Mouse (Mus musculus) kidney, embryonic 15.5 days (tissue): Measurements from ENCODE around the gene Nr2f6. TPM values are rescaled to one million over a fixed set of nuclear protein-coding genes. Genes with fewer than 3 reads are reported as not detected.

Experiments
- ATAC-seq: fragments of 200-750 bp; cut with Nextera tagmentation; replicated peaks from 2 replicates; pipeline ENCODE4 v1.8.0; 2017; ENCODE audit warnings: moderate TSS enrichment; ENCODE audit not compliant: low FRiP score
- H3K27ac ChIP-seq: fragments of 300-500 bp; sonication (generic); 2 replicates; pipeline ENCODE4 v1.5.1; 2015; ENCODE audit warnings: mild to moderate bottlenecking, inconsistent platforms
- H3K27me3 ChIP-seq: fragments of 300-500 bp; sonication (generic); 2 replicates; pipeline ENCODE4 v1.6.1; 2015; ENCODE audit warnings: inconsistent platforms
- H3K36me3 ChIP-seq: fragments of 300-500 bp; sonication (generic); 2 replicates; pipeline ENCODE4 v1.6.1; 2015; ENCODE audit warnings: inconsistent platforms
- H3K4me1 ChIP-seq: fragments of 300-500 bp; sonication (generic); 2 replicates; pipeline ENCODE4 v1.6.1; 2015; ENCODE audit warnings: inconsistent platforms
- H3K4me2 ChIP-seq: fragments of 300-500 bp; sonication (generic); 2 replicates; pipeline ENCODE4 v1.6.1; 2015; ENCODE audit warnings: moderate library complexity, mild to moderate bottlenecking, inconsistent platforms
- H3K4me3 ChIP-seq: fragments of 300-500 bp; sonication (generic); replicated peaks from 2 replicates; pipeline ENCODE4 v1.5.1; 2015; ENCODE audit warnings: mild to moderate bottlenecking, inconsistent platforms
- H3K9ac ChIP-seq: fragments of 300-500 bp; sonication (generic); 2 replicates; pipeline ENCODE4 v1.6.1; 2015; ENCODE audit warnings: mild to moderate bottlenecking, inconsistent platforms
- H3K9me3 ChIP-seq: fragments of 300-500 bp; sonication (generic); replicated peaks from 2 replicates; pipeline ENCODE4 v1.6.1; 2016; ENCODE audit warnings: inconsistent platforms
- WGBS: fragments of 180-500 bp; shearing (Covaris S2); methylation state at CpG from one replicate; pipeline ENCODE4 v1.1.7; 2015; ENCODE audit warnings: mixed read lengths; 5-methylcytosine and 5-hydroxymethylcytosine counted together
- polyA plus RNA-seq: library from polyadenylated mRNA; unstranded; fragments of >200 nt; fragmentation: Nextera tagmentation; extraction: Ambion mirVana; gene quantifications from 2 replicates; pipeline ENCODE4 v1.2.1, GENCODE M21; 2015

The Nr2f6 gene
- polyA plus RNA-seq, 1 experiment from 2014 or later, result 96.1 TPM

DNA sequence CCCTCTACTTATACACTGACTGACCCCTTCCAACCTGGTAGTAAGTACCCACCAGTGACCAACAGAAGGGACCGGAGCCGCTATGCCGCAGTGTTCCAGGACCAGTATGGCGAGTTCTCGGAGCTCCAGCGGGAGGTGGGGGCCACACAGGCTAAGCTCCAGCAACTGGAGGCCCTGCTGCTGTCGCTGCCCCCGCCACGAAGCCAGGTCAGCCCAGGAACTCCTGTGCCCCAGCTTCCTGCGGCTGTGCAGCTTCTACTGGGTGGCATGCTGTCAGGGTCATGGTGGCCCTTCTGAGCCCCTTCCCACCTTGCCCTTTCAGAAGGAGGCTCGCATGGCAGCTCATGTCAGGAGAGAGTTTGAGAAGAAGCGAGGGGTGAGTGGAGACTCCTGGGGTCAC, 9.3 kb downstream of the Nr2f6 start:
- no peak overlapping the region for H3K4me2 ChIP-seq
- 86% methylated on average over 12 of the region's 12 CpGs for WGBS
- H3K4me1 ChIP-seq, result peaks cover 57% of the 10 kb centered on the region
- H3K27me3 ChIP-seq, result no peaks in the 10 kb centered on the region
- H3K36me3 ChIP-seq, result peaks cover 72% of the 10 kb centered on the region
- no peak overlapping the region for H3K9ac ChIP-seq
- H3K4me3 ChIP-seq, result no peak overlapping the region
- H3K9me3 ChIP-seq, result no peaks in the 10 kb centered on the region
- no peak for ATAC-seq
- 0 out of 2 replicates have a peak overlapping the region, but pooled peaks have one; percentile 90 for H3K27ac ChIP-seq

- no peaks in the 10 kb centered on the region for H3K27me3 ChIP-seq
- peaks cover 61% of the 10 kb centered on the region for H3K36me3 ChIP-seq
- WGBS, result 1% methylated on average over 68 of the region's 68 CpGs
Observed at GRCm38 (mm10) chr8:71371236-71371848, 10.4 kb downstream of the Nr2f6 start, which contains the start of gene Ocel1. TSS of gene Ocel1 (plus strand) at chr8:71371298.

DNA sequence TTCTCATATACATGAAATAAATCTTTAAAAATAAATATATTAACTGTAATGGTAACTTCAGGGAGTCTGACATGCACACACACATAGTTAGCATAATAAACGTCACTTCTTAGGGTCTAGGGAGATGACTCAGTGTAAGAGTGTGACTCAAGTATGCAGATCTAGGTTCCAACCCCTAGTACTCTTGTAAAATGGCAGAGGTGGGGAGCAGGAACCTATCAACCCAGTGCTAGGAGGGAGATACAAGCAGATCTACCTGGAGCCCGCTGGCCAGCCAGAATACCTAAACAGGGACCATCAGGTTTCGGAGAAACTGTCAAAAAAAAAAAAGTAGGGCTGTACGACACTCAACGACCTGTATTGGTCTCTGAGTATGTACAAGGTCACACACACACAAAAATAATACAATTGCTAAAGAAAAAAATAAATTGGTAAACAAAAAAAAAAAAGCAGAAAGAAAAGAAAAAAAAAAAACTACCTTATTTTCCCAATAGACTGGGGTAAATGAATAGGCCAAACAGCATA, 11.0 kb downstream of the Nr2f6 start:
- no peaks in the 10 kb centered on the region for H3K27me3 ChIP-seq
- H3K9ac ChIP-seq, result 0 out of 2 replicates have a peak overlapping the region, but pooled peaks have one; percentile 22
- H3K4me1 ChIP-seq, result peaks cover 46% of the 10 kb centered on the region
- no peaks in the 10 kb centered on the region for H3K9me3 ChIP-seq
- ATAC-seq, result no peak
- H3K4me2 ChIP-seq, result peak overlapping the region; percentile 64
- H3K4me3 ChIP-seq, result peak overlapping the region; percentile 64
- WGBS, result 18% methylated on average over 5 of the region's 5 CpGs
- peak overlapping the region; percentile 90 for H3K27ac ChIP-seq
- H3K36me3 ChIP-seq, result peaks cover 55% of the 10 kb centered on the region

More at GRCm38 (mm10) chr8:71371236-71371848, 10.4 kb downstream of the Nr2f6 start, which contains the start of gene Ocel1:
- no peaks in the 10 kb centered on the region for H3K9me3 ChIP-seq
- H3K4me1 ChIP-seq, result peaks cover 48% of the 10 kb centered on the region
- H3K9ac ChIP-seq, result 0 out of 2 replicates have a peak within 1 kb of the TSS, but pooled peaks have one; percentile 42
- peak within 1 kb of the TSS; percentile 64 for H3K4me2 ChIP-seq
- H3K4me3 ChIP-seq, result peak within 1 kb of the TSS; percentile 64
- peak within 1 kb of the TSS; percentile 90 for H3K27ac ChIP-seq
- ATAC-seq, result peak; percentile 84

GRCm38 (mm10) chr8:71369040-71369718, 12.6 kb downstream of the Nr2f6 start:
- no peak for ATAC-seq
- Histone ChIP-seq H3K4me1 (peaks cover 31% of the 10 kb centered on the region), H3K9me3 (no peaks in the 10 kb centered on the region), H3K4me3 (no peak overlapping the region), H3K9ac (no peak overlapping the region), H3K36me3 (peaks cover 39% of the 10 kb centered on the region), H3K4me2 (no peak overlapping the region), H3K27me3 (no peaks in the 10 kb centered on the region), H3K27ac (no peak overlapping the region)
- 94% methylated on average over 10 of the region's 10 CpGs for WGBS

GRCm38 (mm10) chr8:71368366-71368765, 13.4 kb downstream of the Nr2f6 start:
- H3K36me3 ChIP-seq, result peaks cover 31% of the 10 kb centered on the region
- H3K4me1 ChIP-seq, result peaks cover 31% of the 10 kb centered on the region
- peak overlapping the region; percentile 84 for H3K4me2 ChIP-seq
- no peaks in the 10 kb centered on the region for H3K27me3 ChIP-seq
- peak overlapping the region; percentile 95; the same call in 1 of the 2 replicates for H3K27ac ChIP-seq
- no peaks in the 10 kb centered on the region for H3K9me3 ChIP-seq
- ATAC-seq, result no peak
- H3K4me3 ChIP-seq, result peak overlapping the region; percentile 71
- H3K9ac ChIP-seq, result no peak overlapping the region

DNA sequence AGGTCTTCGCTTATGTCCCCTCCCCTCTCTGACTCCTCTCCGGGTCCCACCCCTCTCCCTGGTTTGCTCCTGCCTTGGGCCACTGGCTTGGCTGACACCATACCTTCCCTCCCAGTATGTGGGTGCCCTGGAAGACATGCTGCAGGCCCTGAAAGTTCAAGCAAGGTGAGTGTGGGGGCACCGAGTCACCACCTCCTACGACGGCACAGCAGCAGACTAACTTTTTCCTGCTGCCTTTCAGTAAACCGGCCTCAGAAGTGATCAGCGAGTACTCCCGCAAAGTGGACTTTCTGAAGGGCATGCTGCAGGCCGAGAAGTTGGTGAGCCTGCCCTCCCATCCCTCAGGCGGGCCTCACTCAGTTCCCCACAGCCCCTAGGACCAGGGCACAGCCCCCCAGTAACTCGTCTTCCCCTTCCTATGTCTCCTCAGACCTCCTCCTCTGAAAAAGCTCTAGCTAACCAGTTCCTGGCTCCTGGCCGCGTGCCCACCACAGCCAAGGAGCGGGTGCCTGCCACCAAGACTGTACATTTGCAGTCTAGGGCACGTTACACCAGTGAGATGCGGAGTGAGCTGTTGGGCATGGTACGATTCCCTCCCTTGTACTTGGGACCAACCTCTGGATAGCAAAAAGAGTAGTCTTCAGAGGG, 14.1 kb downstream of the Nr2f6 start:
- Histone ChIP-seq H3K27me3 (no peaks in the 10 kb centered on the region), H3K9me3 (no peaks in the 10 kb centered on the region), H3K9ac (peak overlapping the region; percentile 65), H3K36me3 (peaks cover 24% of the 10 kb centered on the region), H3K4me2 (peak overlapping the region; percentile 84), H3K4me1 (peaks cover 31% of the 10 kb centered on the region), H3K27ac (peak overlapping the region; percentile 95), H3K4me3 (peak overlapping the region; percentile 71)
- ATAC-seq, result no peak; the same call in 1 of the 2 replicates
- 44% methylated on average over 17 of the region's 17 CpGs for WGBS

DNA sequence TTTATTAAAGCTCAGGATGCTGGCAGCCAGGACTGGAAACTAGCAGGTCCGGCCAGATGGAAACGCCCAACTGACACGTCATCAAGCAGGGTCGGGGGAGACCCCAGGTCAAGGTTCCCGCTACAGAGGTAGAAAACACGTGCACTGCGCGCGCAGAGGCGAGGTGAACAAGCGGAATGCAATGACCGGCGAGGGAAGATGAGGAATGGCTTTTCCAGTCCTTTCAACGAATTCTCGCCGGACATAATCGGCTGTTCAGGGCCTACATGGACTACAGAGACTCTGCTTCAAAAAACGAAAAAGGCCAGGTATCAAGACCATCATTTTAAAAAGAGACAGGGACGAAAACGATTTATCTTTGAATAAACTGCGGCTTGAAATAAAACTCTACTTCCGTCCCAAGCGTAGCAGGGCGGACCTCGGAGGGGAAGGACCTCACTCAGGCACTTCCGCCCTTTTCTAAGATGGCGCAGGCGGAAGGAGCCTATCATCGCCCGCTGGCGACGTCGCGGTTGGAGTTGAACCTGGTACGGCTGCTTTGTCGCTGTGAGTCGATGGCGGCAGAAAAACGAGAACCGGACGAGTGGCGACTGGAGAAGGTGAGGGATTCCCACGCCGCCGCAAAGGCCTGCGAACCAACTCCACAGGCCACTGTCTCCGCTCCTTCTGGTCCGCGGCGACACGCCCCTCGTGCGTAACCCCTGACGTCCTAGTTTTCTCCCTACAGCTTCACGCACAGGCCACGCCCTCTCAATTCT, 14.8 kb downstream of the Nr2f6 start, which contains the start of gene Use1:
Gene Use1, plus strand, starts transcription at position 78 of the 758 bp plus-strand sequence.
- WGBS, result under 1% methylated on average over 56 of the region's 56 CpGs
- no peaks in the 10 kb centered on the region for H3K9me3 ChIP-seq

DNA sequence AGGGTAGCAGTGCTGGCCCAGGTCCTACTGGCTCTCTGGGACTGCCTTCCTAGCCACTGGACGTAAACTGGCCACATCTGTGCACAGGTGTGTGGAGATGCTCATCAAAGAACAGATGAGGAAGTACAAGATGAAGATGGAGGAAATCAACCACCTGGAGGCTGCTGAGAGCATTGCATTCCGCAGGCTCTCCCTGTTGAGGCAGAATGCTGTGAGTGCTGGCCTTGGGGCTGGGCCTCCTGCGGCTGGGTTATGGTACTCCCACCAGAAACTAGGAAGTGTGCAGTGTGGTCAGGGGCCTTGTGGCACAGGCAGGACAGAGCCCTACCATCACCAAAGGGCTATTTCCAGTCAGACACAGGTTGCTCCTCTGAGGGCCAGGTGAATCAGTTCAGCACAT, 23.7 kb downstream of the Nr2f6 start:
- no peak overlapping the region for H3K9ac ChIP-seq
- H3K4me1 ChIP-seq, result no peaks in the 10 kb centered on the region
- no peak overlapping the region for H3K27ac ChIP-seq
- H3K4me3 ChIP-seq, result no peak overlapping the region
- no peaks in the 10 kb centered on the region for H3K9me3 ChIP-seq
- peaks cover 83% of the 10 kb centered on the region for H3K36me3 ChIP-seq
- no peak overlapping the region for H3K4me2 ChIP-seq
- ATAC-seq, result no peak
- WGBS, result 81% methylated on average over 3 of the region's 3 CpGs
- H3K27me3 ChIP-seq, result no peaks in the 10 kb centered on the region

More for the DNA sequence above, 14.8 kb downstream of the Nr2f6 start, which contains the start of gene Use1:
- H3K9ac ChIP-seq, result peak within 1 kb of the TSS; percentile 65
- H3K4me1 ChIP-seq, result peaks cover 29% of the 10 kb centered on the region
- no peaks in the 10 kb centered on the region for H3K27me3 ChIP-seq
- H3K27ac ChIP-seq, result peak within 1 kb of the TSS; percentile 95
- H3K36me3 ChIP-seq, result peaks cover 18% of the 10 kb centered on the region
- peak within 1 kb of the TSS; percentile 84 for H3K4me2 ChIP-seq
- ATAC-seq, result peak; percentile 85
- peak within 1 kb of the TSS; percentile 71 for H3K4me3 ChIP-seq

GRCm38 (mm10) chr8:71351520-71351919, 30.2 kb downstream of the Nr2f6 start:
- H3K4me1 ChIP-seq, result no peaks in the 10 kb centered on the region
- H3K27me3 ChIP-seq, result no peaks in the 10 kb centered on the region
- peaks cover 97% of the 10 kb centered on the region for H3K36me3 ChIP-seq
- 97% methylated on average over 1 of the region's 1 CpGs for WGBS
- no peak for ATAC-seq
- no peak overlapping the region for H3K4me3 ChIP-seq
- H3K9ac ChIP-seq, result no peak overlapping the region
- no peaks in the 10 kb centered on the region for H3K9me3 ChIP-seq
- H3K27ac ChIP-seq, result no peak overlapping the region
- no peak overlapping the region for H3K4me2 ChIP-seq

GRCm38 (mm10) chr8:71351117-71351516, 30.6 kb downstream of the Nr2f6 start:
- 70% methylated on average over 3 of the region's 3 CpGs for WGBS
- Histone ChIP-seq H3K36me3 (peaks cover 97% of the 10 kb centered on the region), H3K9ac (no peak overlapping the region), H3K4me1 (no peaks in the 10 kb centered on the region), H3K4me2 (no peak overlapping the region), H3K27ac (no peak overlapping the region), H3K9me3 (no peaks in the 10 kb centered on the region), H3K27me3 (no peaks in the 10 kb centered on the region), H3K4me3 (no peak overlapping the region)
- ATAC-seq, result no peak

GRCm38 (mm10) chr8:71346581-71346980, 35.2 kb downstream of the Nr2f6 start:
- no peak overlapping the region for H3K4me3 ChIP-seq
- H3K9me3 ChIP-seq, result no peaks in the 10 kb centered on the region
- H3K27me3 ChIP-seq, result no peaks in the 10 kb centered on the region
- no peak for ATAC-seq
- WGBS, result 90% methylated on average over 1 of the region's 1 CpGs
- H3K36me3 ChIP-seq, result peaks cover 96% of the 10 kb centered on the region
- H3K4me2 ChIP-seq, result no peak overlapping the region
- H3K4me1 ChIP-seq, result no peaks in the 10 kb centered on the region
- H3K9ac ChIP-seq, result no peak overlapping the region
- no peak overlapping the region for H3K27ac ChIP-seq
